Mouse (Mus musculus) liver, adult 2 months (tissue): ENCODE data around the gene Gmip.

Experiments used
- CTCF ChIP-seq: fragments of 200-500 bp; IDR thresholded peaks from 2 replicates; pipeline ENCODE4 v1.5.1; 2011; ENCODE audit warnings: low read depth, low read length, control low read depth
- POLR2A ChIP-seq: fragments of 200-500 bp; IDR thresholded peaks from 2 replicates; pipeline ENCODE4 v1.6.1; 2011; ENCODE audit warnings: low read length, control low read depth; ENCODE audit not compliant: insufficient read depth; ENCODE audit errors: extremely low read depth

DNA sequence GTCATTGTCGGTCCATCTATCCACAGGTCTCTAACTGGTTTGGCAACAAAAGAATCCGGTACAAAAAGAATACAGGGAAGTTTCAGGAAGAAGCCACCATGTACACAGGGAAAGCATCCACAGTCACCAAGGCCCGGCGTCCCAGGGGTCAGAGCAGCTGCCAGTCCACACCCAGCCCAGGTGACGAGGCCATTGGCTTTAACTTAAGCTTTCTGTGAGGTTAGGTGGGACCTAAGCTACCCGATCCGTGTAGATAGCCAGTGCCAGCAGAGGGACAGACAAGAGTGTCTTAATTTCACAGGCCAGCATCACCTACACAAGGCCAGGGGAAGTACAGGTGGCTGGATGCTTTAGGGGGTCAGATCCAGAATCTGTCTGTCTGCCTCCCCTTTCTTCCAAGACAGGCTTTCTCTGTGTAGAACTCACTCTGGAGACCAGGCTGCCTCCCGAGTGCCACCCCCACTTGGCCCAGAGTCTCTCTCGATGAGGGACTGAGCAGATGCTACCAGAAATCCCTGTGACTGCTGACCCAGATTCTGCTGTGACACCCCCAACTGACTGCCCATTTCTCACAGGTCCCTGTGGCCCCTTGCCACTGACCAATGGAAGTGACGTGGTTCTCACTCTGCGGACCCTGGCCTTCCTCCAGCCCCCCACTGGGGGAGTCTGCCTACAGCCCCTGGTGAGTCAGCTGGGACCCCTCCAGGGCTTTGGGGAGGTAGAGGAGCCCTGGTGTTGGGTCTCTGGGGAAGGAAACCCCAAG, 61.7 kb downstream of the Gmip start:
- no peak for TF ChIP-seq POLR2A
- no peak for TF ChIP-seq CTCF
